Mouse (Mus musculus): ENCODE data around the gene Gucy1b2. TPM values are rescaled to one million over a fixed set of nuclear protein-coding genes. Genes with fewer than 3 reads are reported as not detected.

The Gucy1b2 gene
- not detected in 2 replicates for polyA plus RNA-seq (2015; fragmentation: Nextera tagmentation; extraction: Ambion mirVana)

DNA sequence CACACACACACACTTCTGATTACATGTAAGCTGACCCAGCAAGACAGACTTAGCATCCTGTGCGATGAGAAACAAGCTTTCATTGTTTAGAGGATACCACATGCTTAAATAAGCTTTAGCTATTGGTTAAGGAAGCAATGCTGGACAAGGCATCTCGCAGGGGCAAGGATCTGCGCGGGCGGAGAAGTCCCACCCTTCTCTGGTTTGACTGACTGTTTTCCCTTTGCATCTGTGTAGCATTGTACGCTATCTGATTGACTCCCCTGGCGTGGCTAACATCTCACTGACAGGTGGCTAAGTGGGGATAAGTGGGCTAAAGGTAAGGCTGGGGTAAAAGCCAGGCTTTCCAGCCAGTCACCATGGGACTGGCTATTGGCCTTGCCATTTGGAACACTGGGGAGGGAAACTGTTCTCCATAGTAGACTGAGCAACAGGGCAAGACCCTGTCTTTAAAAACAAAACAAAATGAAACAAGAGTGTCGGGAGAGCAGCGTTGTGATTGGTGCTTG is at the start of gene Gucy1b2:
Gucy1b2 (minus strand) TSS at position 51 of the 509 bp plus-strand sequence.
- H3K4me3 ChIP-seq (ENCODE audit: low read depth, low read length), result no peak within 1 kb of the TSS
- H3K9me3 ChIP-seq (ENCODE audit: control insufficient read depth, low read length), result no peaks in the 10 kb centered on the region
- no peak within 1 kb of the TSS for H3K4me2 ChIP-seq (replicated peaks; ENCODE audit: low read depth)
- H3K4me1 ChIP-seq (replicated peaks; ENCODE audit: control insufficient read depth, insufficient read depth), result no peaks in the 10 kb centered on the region
- TF ChIP-seq CTCF (IDR thresholded peaks at IDR 0.05; ENCODE audit: low read depth), result no peak
- no peak for TF ChIP-seq EP300 (optimal IDR thresholded peaks at IDR 0.05)
- no peak within 1 kb of the TSS for H3K9ac ChIP-seq (ENCODE audit: low read length)
- no peak for DNase-seq (ENCODE audit: low spot score)
- ATAC-seq (ENCODE audit: low FRiP score, low TSS enrichment), result no peak
- WGBS, result 55% methylated on average over 9 of the region's 9 CpGs
- H3K27me3 ChIP-seq (ENCODE audit: control insufficient read depth, insufficient read depth, low read length), result no peaks in the 10 kb centered on the region
- H3K27ac ChIP-seq (replicated peaks), result no peak within 1 kb of the TSS
- no peaks in the 10 kb centered on the region for H3K36me3 ChIP-seq (ENCODE audit: control insufficient read depth, insufficient read depth, low read length)

DNA sequence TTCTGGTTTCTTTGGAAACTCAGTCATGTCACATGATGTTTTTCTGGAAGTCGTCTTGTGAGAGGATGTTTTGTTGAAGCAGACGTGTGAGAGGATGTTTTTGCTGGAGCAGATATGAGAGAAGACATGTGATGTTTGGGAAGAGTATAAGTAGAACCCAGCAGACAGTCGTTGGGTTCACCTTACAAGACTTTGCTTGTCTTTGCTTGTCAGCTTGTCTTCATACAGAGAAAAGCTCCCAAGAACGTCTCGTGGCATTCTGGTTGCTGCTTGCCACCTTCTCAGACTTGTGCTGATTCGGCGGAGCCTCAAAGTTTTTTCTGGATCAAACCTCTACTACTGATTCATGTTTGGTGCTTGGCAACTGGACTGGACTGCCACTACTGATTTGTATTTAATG is 41.3 kb upstream of the Gucy1b2 start:
- no peaks in the 10 kb centered on the region for H3K4me1 ChIP-seq (replicated peaks; ENCODE audit: control insufficient read depth, insufficient read depth)
- no peak overlapping the region for H3K9ac ChIP-seq (ENCODE audit: low read length)
- H3K27me3 ChIP-seq (ENCODE audit: control insufficient read depth, insufficient read depth, low read length), result no peaks in the 10 kb centered on the region
- no peak overlapping the region for H3K4me2 ChIP-seq (replicated peaks; ENCODE audit: low read depth)
- H3K9me3 ChIP-seq (ENCODE audit: control insufficient read depth, low read length), result no peaks in the 10 kb centered on the region
- no peak for TF ChIP-seq CTCF (IDR thresholded peaks at IDR 0.05; ENCODE audit: low read depth)
- no peak for TF ChIP-seq EP300 (optimal IDR thresholded peaks at IDR 0.05)
- DNase-seq (ENCODE audit: low spot score) (no peak), ATAC-seq (ENCODE audit: low FRiP score, low TSS enrichment) (no peak)
- no peak overlapping the region for H3K4me3 ChIP-seq (ENCODE audit: low read depth, low read length)
- WGBS, result 74% methylated on average over 7 of the region's 7 CpGs
- no peaks in the 10 kb centered on the region for H3K36me3 ChIP-seq (ENCODE audit: control insufficient read depth, insufficient read depth, low read length)
- H3K27ac ChIP-seq (replicated peaks), result no peak overlapping the region

DNA sequence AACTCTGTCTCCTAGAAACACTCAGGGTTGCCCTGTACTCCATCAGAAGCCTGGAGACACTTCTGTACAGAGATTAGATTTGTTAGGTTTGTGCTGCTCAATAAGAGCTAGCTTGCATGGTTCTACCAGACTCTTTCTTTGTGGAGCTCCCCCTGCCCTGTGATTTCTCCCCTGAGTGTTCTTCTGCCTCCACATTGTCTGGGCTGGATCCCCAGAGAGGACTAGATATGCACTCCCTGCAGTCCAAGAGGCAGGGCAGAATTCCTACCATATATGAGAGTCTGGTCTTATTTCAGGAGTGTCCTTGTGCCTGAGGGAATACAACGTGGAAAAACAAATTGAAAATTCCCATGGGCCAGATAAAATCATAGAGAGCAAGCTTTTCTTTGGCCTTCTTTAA is 40.4 kb upstream of the Gucy1b2 start:
- DNase-seq (ENCODE audit: low spot score) (no peak), ATAC-seq (ENCODE audit: low FRiP score, low TSS enrichment) (no peak)
- Histone ChIP-seq H3K9ac (ENCODE audit: low read length) (no peak overlapping the region), H3K27me3 (ENCODE audit: control insufficient read depth, insufficient read depth, low read length) (no peaks in the 10 kb centered on the region), H3K27ac (replicated peaks) (no peak overlapping the region), H3K4me3 (ENCODE audit: low read depth, low read length) (no peak overlapping the region), H3K4me1 (replicated peaks; ENCODE audit: control insufficient read depth, insufficient read depth) (no peaks in the 10 kb centered on the region), H3K36me3 (ENCODE audit: control insufficient read depth, insufficient read depth, low read length) (no peaks in the 10 kb centered on the region), H3K4me2 (replicated peaks; ENCODE audit: low read depth) (no peak overlapping the region), H3K9me3 (ENCODE audit: control insufficient read depth, low read length) (no peaks in the 10 kb centered on the region)
- WGBS, result 48% methylated on average over 1 of the region's 1 CpGs
- TF ChIP-seq EP300 (optimal IDR thresholded peaks at IDR 0.05), result no peak
- TF ChIP-seq CTCF (IDR thresholded peaks at IDR 0.05; ENCODE audit: low read depth), result no peak

DNA sequence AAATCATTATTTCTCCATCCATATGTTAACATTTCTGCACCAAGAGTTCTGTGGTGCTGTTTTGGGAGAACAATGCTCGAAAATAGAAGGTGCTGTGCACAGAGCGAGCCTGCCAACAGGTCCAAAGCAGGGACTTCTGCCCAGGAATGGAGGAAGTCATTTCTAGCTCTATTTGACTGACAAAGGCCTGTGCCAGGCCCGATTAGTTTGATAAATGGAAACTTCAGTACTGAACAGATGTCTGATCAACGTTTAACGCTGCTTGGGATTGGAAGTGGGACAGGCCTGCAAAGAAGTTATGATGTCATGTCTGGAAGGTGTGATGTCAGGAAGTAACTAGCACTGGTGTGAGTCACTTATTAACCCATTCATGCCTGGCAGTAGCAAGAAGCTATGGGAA is 37.4 kb upstream of the Gucy1b2 start:
- Histone ChIP-seq H3K27me3 (ENCODE audit: control insufficient read depth, insufficient read depth, low read length) (no peaks in the 10 kb centered on the region), H3K9me3 (ENCODE audit: control insufficient read depth, low read length) (no peaks in the 10 kb centered on the region), H3K4me1 (replicated peaks; ENCODE audit: control insufficient read depth, insufficient read depth) (no peaks in the 10 kb centered on the region), H3K4me3 (ENCODE audit: low read depth, low read length) (no peak overlapping the region), H3K36me3 (ENCODE audit: control insufficient read depth, insufficient read depth, low read length) (no peaks in the 10 kb centered on the region), H3K9ac (ENCODE audit: low read length) (no peak overlapping the region), H3K4me2 (replicated peaks; ENCODE audit: low read depth) (no peak overlapping the region), H3K27ac (replicated peaks) (no peak overlapping the region)
- WGBS, result 64% methylated on average over 5 of the region's 5 CpGs
- ATAC-seq (ENCODE audit: low FRiP score, low TSS enrichment), result no peak
- no peak for TF ChIP-seq EP300 (optimal IDR thresholded peaks at IDR 0.05)
- DNase-seq (ENCODE audit: low spot score), result no peak

DNA sequence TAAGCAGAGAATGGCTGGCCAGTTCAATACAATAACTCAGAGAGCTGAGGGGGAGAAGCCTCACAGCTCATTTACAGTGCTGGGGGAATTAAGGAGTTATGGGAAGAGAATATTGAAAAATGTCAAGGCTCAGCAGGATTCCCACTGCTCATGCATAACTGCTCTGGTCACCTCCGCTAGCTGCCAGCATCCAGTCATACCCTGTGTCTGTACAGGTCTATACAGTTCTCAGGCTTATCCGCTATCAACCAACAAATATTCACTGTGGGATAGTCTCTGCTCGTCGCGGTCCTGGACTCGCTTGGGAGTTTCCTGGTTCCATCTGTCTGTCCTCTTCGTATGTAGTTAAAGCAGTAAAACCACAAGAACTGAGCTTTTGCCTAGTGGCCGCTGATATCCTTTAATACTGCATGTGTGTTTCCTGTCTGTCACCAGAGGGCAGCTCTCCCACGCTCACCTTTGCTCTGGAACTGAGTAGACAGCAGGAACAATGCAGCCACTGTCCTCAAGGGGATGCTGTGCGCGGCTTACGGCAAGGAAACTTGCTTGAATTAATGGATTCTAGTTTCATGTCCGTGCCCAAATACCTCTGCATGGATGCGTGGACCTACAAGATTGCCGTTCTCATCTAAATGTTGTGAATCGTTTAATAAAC is 36.2 kb upstream of the Gucy1b2 start:
- DNase-seq (ENCODE audit: low spot score), result peak; percentile 87
- Histone ChIP-seq H3K4me2 (replicated peaks; ENCODE audit: low read depth) (no peak overlapping the region), H3K9me3 (ENCODE audit: control insufficient read depth, low read length) (no peaks in the 10 kb centered on the region), H3K4me1 (replicated peaks; ENCODE audit: control insufficient read depth, insufficient read depth) (no peaks in the 10 kb centered on the region), H3K27me3 (ENCODE audit: control insufficient read depth, insufficient read depth, low read length) (no peaks in the 10 kb centered on the region), H3K27ac (replicated peaks) (no peak overlapping the region), H3K9ac (ENCODE audit: low read length) (no peak overlapping the region), H3K4me3 (ENCODE audit: low read depth, low read length) (no peak overlapping the region), H3K36me3 (ENCODE audit: control insufficient read depth, insufficient read depth, low read length) (no peaks in the 10 kb centered on the region)
- TF ChIP-seq EP300 (optimal IDR thresholded peaks at IDR 0.05) (no peak), CTCF (IDR thresholded peaks at IDR 0.05; ENCODE audit: low read depth) (peak; percentile 100)
- peak; percentile 90 for ATAC-seq (ENCODE audit: low FRiP score, low TSS enrichment)
- 38% methylated on average over 16 of the region's 16 CpGs for WGBS

DNA sequence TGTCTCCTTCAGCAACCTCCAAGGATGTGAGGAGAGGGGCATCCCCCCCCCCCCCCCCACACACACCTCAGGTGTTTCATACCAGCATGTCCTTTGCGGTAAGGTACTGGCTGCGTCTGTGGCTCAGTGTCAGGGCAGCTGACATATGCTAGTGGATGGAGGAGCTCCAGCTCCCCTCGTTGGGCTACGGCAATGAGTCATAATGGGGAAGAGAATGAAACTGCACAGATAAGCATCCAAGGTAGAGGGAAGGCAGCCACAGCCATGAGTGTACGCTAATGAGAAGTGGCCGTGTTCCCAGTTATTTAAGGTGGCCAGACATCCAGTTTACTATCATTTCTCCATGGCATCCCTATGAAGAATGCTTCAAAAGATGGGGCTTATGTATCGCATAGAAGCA is 32.2 kb upstream of the Gucy1b2 start:
- no peak overlapping the region for H3K27ac ChIP-seq (replicated peaks)
- H3K36me3 ChIP-seq (ENCODE audit: control insufficient read depth, insufficient read depth, low read length), result no peaks in the 10 kb centered on the region
- TF ChIP-seq CTCF (IDR thresholded peaks at IDR 0.05; ENCODE audit: low read depth), result no peak
- no peak for TF ChIP-seq EP300 (optimal IDR thresholded peaks at IDR 0.05)
- H3K9me3 ChIP-seq (ENCODE audit: control insufficient read depth, low read length), result no peaks in the 10 kb centered on the region
- H3K9ac ChIP-seq (ENCODE audit: low read length), result no peak overlapping the region
- DNase-seq (ENCODE audit: low spot score) (no peak), ATAC-seq (ENCODE audit: low FRiP score, low TSS enrichment) (no peak)
- H3K4me1 ChIP-seq (replicated peaks; ENCODE audit: control insufficient read depth, insufficient read depth), result no peaks in the 10 kb centered on the region
- WGBS, result 75% methylated on average over 7 of the region's 7 CpGs
- no peaks in the 10 kb centered on the region for H3K27me3 ChIP-seq (ENCODE audit: control insufficient read depth, insufficient read depth, low read length)
- H3K4me3 ChIP-seq (ENCODE audit: low read depth, low read length), result no peak overlapping the region
- H3K4me2 ChIP-seq (replicated peaks; ENCODE audit: low read depth), result no peak overlapping the region

All from stomach, postnatal 0 days (tissue).